Mouse (Mus musculus): ENCODE results near the gene Erc2.
"Not testable (repeated sequence)": the region's sequence is repeated elsewhere in the genome, so short reads cannot be mapped to it uniquely, and the experiment has no call there.

Erc2 gene

GRCm38 (mm10) chr14:27622176-27622922 is at the start of gene Erc2:
Gene Erc2, plus strand, starts transcription at chr14:27622428.
- peak in 1 of 2 experiments; percentile 16 for DNase-seq (ENCODE audit: low spot score in 2 of 2)

- DNase-seq (ENCODE audit: low spot score in 2 of 2): no peak
Observed at GRCm38 (mm10) chr14:27578443-27578842, 43.8 kb upstream of the Erc2 start.

- not testable (repeated sequence) for DNase-seq (ENCODE audit: low spot score in 2 of 2)
Observed at GRCm38 (mm10) chr14:27589616-27590015, 32.6 kb upstream of the Erc2 start.

GRCm38 (mm10) chr14:27592163-27592562 is 30.1 kb upstream of the Erc2 start:
- no peak for DNase-seq (ENCODE audit: low spot score in 2 of 2)

GRCm38 (mm10) chr14:27596265-27596664 is 26.0 kb upstream of the Erc2 start:
- DNase-seq (ENCODE audit: low spot score in 2 of 2): peak; percentile 25 to 84

GRCm38 (mm10) chr14:27602136-27602535 is 20.1 kb upstream of the Erc2 start:
- DNase-seq (ENCODE audit: low spot score in 2 of 2): no peak

- DNase-seq (ENCODE audit: low spot score in 2 of 2): no peak
Observed at GRCm38 (mm10) chr14:27607419-27607818, 14.8 kb upstream of the Erc2 start.

GRCm38 (mm10) chr14:27613766-27614165 is 8.5 kb upstream of the Erc2 start:
- no peak for DNase-seq (ENCODE audit: low spot score in 2 of 2)

GRCm38 (mm10) chr14:27617286-27617685 is 4.9 kb upstream of the Erc2 start:
- no peak for DNase-seq (ENCODE audit: low spot score in 2 of 2)

GRCm38 (mm10) chr14:27621576-27621975 is 652 bp upstream of the Erc2 start:
- DNase-seq (ENCODE audit: low spot score in 2 of 2): no peak

GRCm38 (mm10) chr14:27622923-27623219 is 643 bp downstream of the Erc2 start:
- DNase-seq (ENCODE audit: low spot score in 2 of 2): no peak

- no peak for DNase-seq (ENCODE audit: low spot score in 2 of 2)
Observed at GRCm38 (mm10) chr14:27623368-27623767, 1.1 kb downstream of the Erc2 start.

GRCm38 (mm10) chr14:27628701-27629100 is 6.5 kb downstream of the Erc2 start:
- DNase-seq (ENCODE audit: low spot score in 2 of 2): no peak

GRCm38 (mm10) chr14:27629369-27630012 is 7.3 kb downstream of the Erc2 start:
- DNase-seq (ENCODE audit: low spot score in 2 of 2): no peak

GRCm38 (mm10) chr14:27630973-27631640 is 8.9 kb downstream of the Erc2 start:
- DNase-seq (ENCODE audit: low spot score in 2 of 2): no peak

- no peak for DNase-seq (ENCODE audit: low spot score in 2 of 2)
Observed at GRCm38 (mm10) chr14:27634761-27635160, 12.5 kb downstream of the Erc2 start.

- no peak for DNase-seq (ENCODE audit: low spot score in 2 of 2)
Observed at GRCm38 (mm10) chr14:27636556-27636955, 14.3 kb downstream of the Erc2 start.

GRCm38 (mm10) chr14:27641382-27641781 is 19.2 kb downstream of the Erc2 start:
- no peak for DNase-seq (ENCODE audit: low spot score in 2 of 2)

- no peak for DNase-seq (ENCODE audit: low spot score in 2 of 2)
Observed at GRCm38 (mm10) chr14:27642981-27643380, 20.8 kb downstream of the Erc2 start.

- DNase-seq (ENCODE audit: low spot score in 2 of 2): no peak
Observed at GRCm38 (mm10) chr14:27654670-27655069, 32.4 kb downstream of the Erc2 start.

- no peak for DNase-seq (ENCODE audit: low spot score in 2 of 2)
Observed at GRCm38 (mm10) chr14:27658616-27659015, 36.4 kb downstream of the Erc2 start.

- no peak for DNase-seq (ENCODE audit: low spot score in 2 of 2)
Observed at GRCm38 (mm10) chr14:27661466-27661865, 39.2 kb downstream of the Erc2 start.

GRCm38 (mm10) chr14:27662251-27662650 is 40.0 kb downstream of the Erc2 start:
- DNase-seq (ENCODE audit: low spot score in 2 of 2): no peak
